Mouse (Mus musculus): Measurements from ENCODE around the gene Lsm7. TPM values are rescaled to one million over a fixed set of nuclear protein-coding genes. Genes with fewer than 3 reads are reported as not detected.

Lsm7 gene
- polyA plus RNA-seq, 2 experiments = 371 to 417 TPM

GRCm38 (mm10) chr10:80857848-80858247 lies 2.8 kb upstream of the Lsm7 start:
- Histone ChIP-seq H3K27ac (replicated peaks; ENCODE audit: low read depth, low read length) (no peak overlapping the region), H3K9ac (ENCODE audit: low read depth, low read length, severe bottlenecking) (peak overlapping the region; percentile 36; the same call in 1 of the 2 replicates), H3K9me3 (ENCODE audit: control insufficient read depth, low read length) (no peaks in the 10 kb centered on the region), H3K4me2 (replicated peaks; ENCODE audit: low read depth, low read length, severe bottlenecking) (no peak overlapping the region), H3K36me3 (ENCODE audit: control insufficient read depth, insufficient read depth, low read length) (peaks cover 20% of the 10 kb centered on the region), H3K4me1 (ENCODE audit: control insufficient read depth, insufficient read depth, low read length) (peaks cover 20% of the 10 kb centered on the region), H3K4me3 (replicated peaks; ENCODE audit: low read length) (no peak overlapping the region), H3K27me3 (ENCODE audit: control insufficient read depth, insufficient read depth, low read length) (no peaks in the 10 kb centered on the region)
- DNase-seq (ENCODE audit: low spot score) (no peak), ATAC-seq (ENCODE audit: low FRiP score, low read depth) (no peak)
- WGBS = 73% methylated on average over 3 of the region's 3 CpGs
- no peak for TF ChIP-seq POLR2A (IDR thresholded peaks at IDR 0.05; ENCODE audit: borderline replicate concordance, extremely low read depth, insufficient read depth, insufficient read length)

GRCm38 (mm10) chr10:80857386-80857785 lies 2.4 kb upstream of the Lsm7 start:
- no peak for TF ChIP-seq POLR2A (IDR thresholded peaks at IDR 0.05; ENCODE audit: borderline replicate concordance, extremely low read depth, insufficient read depth, insufficient read length)
- 83% methylated on average over 8 of the region's 8 CpGs for WGBS
- Histone ChIP-seq H3K27ac (replicated peaks; ENCODE audit: low read depth, low read length) (no peak overlapping the region), H3K4me1 (ENCODE audit: control insufficient read depth, insufficient read depth, low read length) (peaks cover 20% of the 10 kb centered on the region), H3K9ac (ENCODE audit: low read depth, low read length, severe bottlenecking) (peak overlapping the region; percentile 36; the same call in 1 of the 2 replicates), H3K9me3 (ENCODE audit: control insufficient read depth, low read length) (no peaks in the 10 kb centered on the region), H3K4me3 (replicated peaks; ENCODE audit: low read length) (no peak overlapping the region), H3K27me3 (ENCODE audit: control insufficient read depth, insufficient read depth, low read length) (no peaks in the 10 kb centered on the region), H3K4me2 (replicated peaks; ENCODE audit: low read depth, low read length, severe bottlenecking) (no peak overlapping the region), H3K36me3 (ENCODE audit: control insufficient read depth, insufficient read depth, low read length) (peaks cover 19% of the 10 kb centered on the region)
- ATAC-seq (ENCODE audit: low FRiP score, low read depth) (no peak), DNase-seq (ENCODE audit: low spot score) (no peak)

GRCm38 (mm10) chr10:80856908-80857307 lies 1.9 kb upstream of the Lsm7 start:
- Histone ChIP-seq H3K9me3 (ENCODE audit: control insufficient read depth, low read length) (no peaks in the 10 kb centered on the region), H3K9ac (ENCODE audit: low read depth, low read length, severe bottlenecking) (peak overlapping the region; percentile 36), H3K27ac (replicated peaks; ENCODE audit: low read depth, low read length) (no peak overlapping the region), H3K4me1 (ENCODE audit: control insufficient read depth, insufficient read depth, low read length) (peaks cover 20% of the 10 kb centered on the region), H3K27me3 (ENCODE audit: control insufficient read depth, insufficient read depth, low read length) (no peaks in the 10 kb centered on the region), H3K4me3 (replicated peaks; ENCODE audit: low read length) (no peak overlapping the region), H3K36me3 (ENCODE audit: control insufficient read depth, insufficient read depth, low read length) (peaks cover 19% of the 10 kb centered on the region), H3K4me2 (replicated peaks; ENCODE audit: low read depth, low read length, severe bottlenecking) (0 out of 2 replicates have a peak overlapping the region, but pooled peaks have one; percentile 99)
- WGBS = 85% methylated on average over 5 of the region's 5 CpGs
- no peak for DNase-seq (ENCODE audit: low spot score)
- TF ChIP-seq POLR2A (IDR thresholded peaks at IDR 0.05; ENCODE audit: borderline replicate concordance, extremely low read depth, insufficient read depth, insufficient read length) = no peak
- ATAC-seq (ENCODE audit: low FRiP score, low read depth) = no peak

- 41% methylated on average over 3 of the region's 3 CpGs for WGBS
- H3K27ac ChIP-seq (replicated peaks; ENCODE audit: low read depth, low read length) = peak overlapping the region; percentile 4; the same call in 1 of the 2 replicates
These were observed 1.3 kb upstream of the Lsm7 start for GRCm38 (mm10) chr10:80856267-80856666.

GRCm38 (mm10) chr10:80855749-80856073 lies 702 bp upstream of the Lsm7 start:
- Histone ChIP-seq H3K27me3 (ENCODE audit: control insufficient read depth, insufficient read depth, low read length) (no peaks in the 10 kb centered on the region), H3K36me3 (ENCODE audit: control insufficient read depth, insufficient read depth, low read length) (peaks cover 24% of the 10 kb centered on the region), H3K4me3 (replicated peaks; ENCODE audit: low read length) (peak overlapping the region; percentile 92), H3K27ac (replicated peaks; ENCODE audit: low read depth, low read length) (peak overlapping the region; percentile 4; the same call in 1 of the 2 replicates), H3K9ac (ENCODE audit: low read depth, low read length, severe bottlenecking) (peak overlapping the region; percentile 77), H3K4me1 (ENCODE audit: control insufficient read depth, insufficient read depth, low read length) (peaks cover 20% of the 10 kb centered on the region), H3K9me3 (ENCODE audit: control insufficient read depth, low read length) (no peaks in the 10 kb centered on the region), H3K4me2 (replicated peaks; ENCODE audit: low read depth, low read length, severe bottlenecking) (peak overlapping the region; percentile 99)
- ATAC-seq (ENCODE audit: low FRiP score, low read depth) (no peak), DNase-seq (ENCODE audit: low spot score) (no peak)
- 16% methylated on average over 11 of the region's 11 CpGs for WGBS
- no peak for TF ChIP-seq POLR2A (IDR thresholded peaks at IDR 0.05; ENCODE audit: borderline replicate concordance, extremely low read depth, insufficient read depth, insufficient read length)

More at GRCm38 (mm10) chr10:80856267-80856666, 1.3 kb upstream of the Lsm7 start:
- Histone ChIP-seq H3K4me1 (ENCODE audit: control insufficient read depth, insufficient read depth, low read length) (peaks cover 20% of the 10 kb centered on the region), H3K9me3 (ENCODE audit: control insufficient read depth, low read length) (no peaks in the 10 kb centered on the region), H3K9ac (ENCODE audit: low read depth, low read length, severe bottlenecking) (peak overlapping the region; percentile 77), H3K4me3 (replicated peaks; ENCODE audit: low read length) (peak overlapping the region; percentile 92), H3K27me3 (ENCODE audit: control insufficient read depth, insufficient read depth, low read length) (no peaks in the 10 kb centered on the region), H3K36me3 (ENCODE audit: control insufficient read depth, insufficient read depth, low read length) (peaks cover 21% of the 10 kb centered on the region), H3K4me2 (replicated peaks; ENCODE audit: low read depth, low read length, severe bottlenecking) (peak overlapping the region; percentile 99)
- no peak for TF ChIP-seq POLR2A (IDR thresholded peaks at IDR 0.05; ENCODE audit: borderline replicate concordance, extremely low read depth, insufficient read depth, insufficient read length)
- DNase-seq (ENCODE audit: low spot score) = peak; percentile 38
- ATAC-seq (ENCODE audit: low FRiP score, low read depth) = no peak

GRCm38 (mm10) chr10:80848571-80848970 lies 6.4 kb downstream of the Lsm7 start:
- H3K4me3 ChIP-seq (replicated peaks; ENCODE audit: low read length) = no peak overlapping the region
- no peaks in the 10 kb centered on the region for H3K4me1 ChIP-seq (ENCODE audit: control insufficient read depth, insufficient read depth, low read length)
- no peak for TF ChIP-seq POLR2A (IDR thresholded peaks at IDR 0.05; ENCODE audit: borderline replicate concordance, extremely low read depth, insufficient read depth, insufficient read length)
- no peaks in the 10 kb centered on the region for H3K9me3 ChIP-seq (ENCODE audit: control insufficient read depth, low read length)
- no peak overlapping the region for H3K4me2 ChIP-seq (replicated peaks; ENCODE audit: low read depth, low read length, severe bottlenecking)
- no peak overlapping the region for H3K27ac ChIP-seq (replicated peaks; ENCODE audit: low read depth, low read length)
- H3K36me3 ChIP-seq (ENCODE audit: control insufficient read depth, insufficient read depth, low read length) = peaks cover 24% of the 10 kb centered on the region
- peaks cover 20% of the 10 kb centered on the region for H3K27me3 ChIP-seq (ENCODE audit: control insufficient read depth, insufficient read depth, low read length)
- ATAC-seq (ENCODE audit: low FRiP score, low read depth) (no peak), DNase-seq (ENCODE audit: low spot score) (no peak)
- WGBS = 14% methylated on average over 10 of the region's 10 CpGs
- no peak overlapping the region for H3K9ac ChIP-seq (ENCODE audit: low read depth, low read length, severe bottlenecking)

Data from limb, embryonic 14.5 days (tissue).